Comparison of ENCODE assay signal across 10 mouse cellular contexts in genomic region chr1:138500155-138500554, GRCm38 (mm10).
DNase-seq lines count a peak whose midpoint lies in the region; ATAC-seq and TF ChIP-seq lines count a peak whose summit lies in the region.
"Had no signal": no experiment of that assay in that cellular context is flagged by ENCODE, and none has a peak within 500 bp of the region (broad histone marks: within the 10 kb centered on the region; RNA-seq: fewer than 3 reads in every experiment).

No protein-coding gene starts in this region.

- H3K27me3 ChIP-seq in forebrain, embryonic 11.5 days (ENCODE audit: control insufficient read depth, insufficient read depth, low read length) = no peaks in the 10 kb centered on the region
- no peaks in the 10 kb centered on the region for H3K27me3 ChIP-seq in hindbrain, postnatal 0 days (ENCODE audit: insufficient read depth, low read length)
- no peaks in the 10 kb centered on the region for H3K27me3 ChIP-seq in neural tube, embryonic 14.5 days (ENCODE audit: control insufficient read depth, insufficient read depth, low read length)
- H3K27me3 ChIP-seq in kidney, adult 2 months (replicated peaks; ENCODE audit: control insufficient read depth, insufficient read depth, low read length) = no peaks in the 10 kb centered on the region
- H3K27me3 ChIP-seq: embryonic facial prominence, embryonic 13.5 days; limb, embryonic 13.5 days had no signal

- no peaks in the 10 kb centered on the region for H3K9me3 ChIP-seq in forebrain, embryonic 11.5 days (ENCODE audit: control insufficient read depth, low read length)
- no peaks in the 10 kb centered on the region for H3K9me3 ChIP-seq in hindbrain, postnatal 0 days (ENCODE audit: low read length)
- H3K9me3 ChIP-seq in neural tube, embryonic 14.5 days (ENCODE audit: control insufficient read depth, low read length) = no peaks in the 10 kb centered on the region
- H3K9me3 ChIP-seq: embryonic facial prominence, embryonic 13.5 days; limb, embryonic 13.5 days had no signal

- peak overlapping the region; percentile 92 for H3K27ac ChIP-seq in forebrain, embryonic 11.5 days (ENCODE audit: low read depth, low read length)
- H3K27ac ChIP-seq in hindbrain, postnatal 0 days = 0 out of 2 replicates have a peak overlapping the region, but pooled peaks have one; percentile 60
- no peak overlapping the region; the same call in 1 of the 2 replicates for H3K27ac ChIP-seq in neural tube, embryonic 14.5 days (ENCODE audit: low read depth, low read length)
- no peak overlapping the region for H3K27ac ChIP-seq in kidney, adult 2 months (ENCODE audit: insufficient read depth, low read depth, low read length)
- H3K27ac ChIP-seq: embryonic facial prominence, embryonic 13.5 days; limb, embryonic 13.5 days had no signal

- intact Hi-C loops in left cerebral cortex, postnatal 10 days (cut with DNase I) = loop anchor here (10.0 kb wide), 1 partner anchor 115 kb away; no protein-coding TSS in a partner anchor

- DNase-seq in embryo, embryonic 9.5 days (ENCODE audit: extremely low spot score) = peak; percentile 67
- DNase-seq in forebrain, embryonic 11.5 days (ENCODE audit: low spot score) = peak; percentile 77
- DNase-seq in hindbrain, postnatal 0 days (ENCODE audit: low spot score) = peak; percentile 68
- no peak for DNase-seq in kidney, adult 2 months
- no peak for DNase-seq in left cerebral cortex, postnatal 10 days (ENCODE audit: extremely low spot score in 1 of 2, low spot score in 2 of 2)
- DNase-seq in T-cell, adult 2 months (ENCODE audit: low spot score) = no peak
- DNase-seq: gastrocnemius, postnatal 25 days had no signal

- TF ChIP-seq POLR2A in kidney, adult 2 months (IDR thresholded peaks at IDR 0.05; ENCODE audit: low read depth, low read length) = no peak

- H3K4me3 ChIP-seq in forebrain, embryonic 11.5 days (ENCODE audit: low read depth, low read length) = no peak overlapping the region
- H3K4me3 ChIP-seq in hindbrain, postnatal 0 days (ENCODE audit: low read length) = peak overlapping the region; percentile 24
- H3K4me3 ChIP-seq in neural tube, embryonic 14.5 days (ENCODE audit: low read depth, low read length) = peak overlapping the region; percentile 4; the same call in 1 of the 2 replicates
- no peak overlapping the region for H3K4me3 ChIP-seq in kidney, adult 2 months (ENCODE audit: insufficient read depth, low read depth, low read length)
- H3K4me3 ChIP-seq: embryonic facial prominence, embryonic 13.5 days; limb, embryonic 13.5 days had no signal

- no peaks in the 10 kb centered on the region for H3K36me3 ChIP-seq in forebrain, embryonic 11.5 days (ENCODE audit: control insufficient read depth, insufficient read depth, low read length)
- no peaks in the 10 kb centered on the region for H3K36me3 ChIP-seq in hindbrain, postnatal 0 days (ENCODE audit: insufficient read depth, low read length)
- H3K36me3 ChIP-seq in neural tube, embryonic 14.5 days (ENCODE audit: control insufficient read depth, insufficient read depth, low read length) = no peaks in the 10 kb centered on the region
- H3K36me3 ChIP-seq in kidney, adult 2 months (ENCODE audit: control insufficient read depth, insufficient read depth, low read length) = 0 out of 2 replicates have a peak, but pooled peaks cover 1% of the 10 kb centered on the region
- H3K36me3 ChIP-seq: limb, embryonic 13.5 days had no signal

- WGBS in forebrain, embryonic 11.5 days = 8% methylated on average over 10 of the region's 10 CpGs
- 7% methylated on average over 10 of the region's 10 CpGs for WGBS in hindbrain, postnatal 0 days
- WGBS in neural tube, embryonic 14.5 days = 7% methylated on average over 10 of the region's 10 CpGs
- 61% methylated on average over 10 of the region's 10 CpGs for WGBS in kidney, adult 2 months

- peak overlapping the region; percentile 35; the same call in 1 of the 2 replicates for H3K4me2 ChIP-seq in forebrain, embryonic 11.5 days (ENCODE audit: low read depth, low read length, severe bottlenecking)
- peak overlapping the region; percentile 56 for H3K4me2 ChIP-seq in hindbrain, postnatal 0 days (ENCODE audit: low read depth, low read length)
- peak overlapping the region; percentile 32 for H3K4me2 ChIP-seq in neural tube, embryonic 14.5 days (ENCODE audit: low read depth, low read length)
- H3K4me2 ChIP-seq: limb, embryonic 13.5 days had no signal

- no peak for TF ChIP-seq CTCF in hindbrain, postnatal 0 days (IDR thresholded peaks at IDR 0.05; ENCODE audit: low read depth)
- TF ChIP-seq CTCF in kidney, adult 2 months (conservative IDR thresholded peaks at IDR 0.05; ENCODE audit: insufficient read depth, insufficient read length, low read depth, low read length) = no peak

- peak; percentile 78 for ATAC-seq in forebrain, embryonic 11.5 days (replicated peaks; ENCODE audit: low FRiP score)
- peak; percentile 55 for ATAC-seq in hindbrain, postnatal 0 days
- peak; percentile 64; the same call in 1 of the 2 replicates for ATAC-seq in neural tube, embryonic 14.5 days (ENCODE audit: low read depth)

- peaks cover 19% of the 10 kb centered on the region for H3K4me1 ChIP-seq in forebrain, embryonic 11.5 days (replicated peaks; ENCODE audit: control insufficient read depth, insufficient read depth, low read length)
- peaks cover 7% of the 10 kb centered on the region; the same call in 1 of the 2 replicates for H3K4me1 ChIP-seq in hindbrain, postnatal 0 days (ENCODE audit: insufficient read depth, low read length)
- peaks cover 11% of the 10 kb centered on the region for H3K4me1 ChIP-seq in neural tube, embryonic 14.5 days (ENCODE audit: control insufficient read depth, insufficient read depth, low read length)
- H3K4me1 ChIP-seq in kidney, adult 2 months (ENCODE audit: control insufficient read depth, insufficient read depth, low read length) = no peaks in the 10 kb centered on the region

- no peak overlapping the region for H3K9ac ChIP-seq in forebrain, embryonic 11.5 days (ENCODE audit: low read length)
- no peak overlapping the region for H3K9ac ChIP-seq in hindbrain, postnatal 0 days (replicated peaks; ENCODE audit: low read length)
- H3K9ac ChIP-seq in neural tube, embryonic 14.5 days (replicated peaks; ENCODE audit: low read depth, low read length) = no peak overlapping the region; the same call in 1 of the 2 replicates
- H3K9ac ChIP-seq: embryonic facial prominence, embryonic 13.5 days; limb, embryonic 13.5 days had no signal

Comparison
In these comparisons a context has a peak if more than half of its experiments do, and no peak if none do; other contexts are left out.
1. DNase-seq: peak in embryo, embryonic 9.5 days (single experiment), forebrain, embryonic 11.5 days (single experiment) and hindbrain, postnatal 0 days (single experiment); none in kidney, adult 2 months (single experiment), left cerebral cortex, postnatal 10 days (0 of 2) and T-cell, adult 2 months (single experiment).
2. H3K27ac ChIP-seq: peak in forebrain, embryonic 11.5 days (single experiment) and hindbrain, postnatal 0 days (single experiment); none in neural tube, embryonic 14.5 days (single experiment) and kidney, adult 2 months (single experiment).
3. H3K4me3 ChIP-seq: peak in hindbrain, postnatal 0 days (single experiment) and neural tube, embryonic 14.5 days (single experiment); none in forebrain, embryonic 11.5 days (single experiment) and kidney, adult 2 months (single experiment).
4. Peak in every context shown above with its lines, with median percentiles within 50 percentile points of each other: ATAC-seq and H3K4me2 ChIP-seq.